Mouse (Mus musculus) erythroblast, embryonic 14.5 days (primary cell): ENCODE results near the gene Ghrl.

Experiments
- GATA1 ChIP-seq: IDR thresholded peaks from 2 replicates; pipeline ENCODE4 v1.6.1; 2012; ENCODE audit warnings: low read length, inconsistent platforms, mixed read lengths
- TAL1 ChIP-seq: IDR thresholded peaks from 3 replicates; pipeline ENCODE4 v1.6.1; 2012; ENCODE audit warnings: low read length, inconsistent platforms, mixed read lengths

DNA sequence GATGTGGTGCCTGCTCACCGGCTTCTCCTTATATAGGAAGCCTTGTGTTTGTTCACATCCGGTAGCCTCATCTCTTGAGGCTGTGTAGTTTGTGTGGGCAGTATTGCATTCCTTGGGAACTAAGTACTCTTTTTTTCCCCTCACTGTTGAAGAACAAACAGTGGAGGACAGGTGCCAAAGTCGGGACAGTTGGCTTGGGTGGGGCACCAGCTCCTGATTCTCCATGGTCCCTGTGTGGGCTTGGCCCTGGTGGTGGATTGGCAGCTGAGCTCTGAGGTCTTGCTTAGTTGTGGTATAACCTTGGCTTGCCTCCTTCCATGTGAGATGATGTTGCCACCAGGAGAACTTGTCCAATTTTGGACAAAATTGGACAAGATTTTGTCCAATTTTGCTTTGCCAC lies at the start of gene Ghrl:
- TF ChIP-seq TAL1 (no peak), GATA1 (no peak)
